Mouse (Mus musculus): Measurements from ENCODE around the gene 4930518I15Rik. TPM values are rescaled to one million over a fixed set of nuclear protein-coding genes. Genes with fewer than 3 reads are reported as not detected.
"Not testable (repeated sequence)": the region's sequence is repeated elsewhere in the genome, so short reads cannot be mapped to it uniquely, and the experiment has no call there.

The 4930518I15Rik gene
- polyA plus RNA-seq (2015; fragmentation: Nextera tagmentation; extraction: Ambion mirVana), result 7.6 and 8.9 TPM in 2 replicates

DNA sequence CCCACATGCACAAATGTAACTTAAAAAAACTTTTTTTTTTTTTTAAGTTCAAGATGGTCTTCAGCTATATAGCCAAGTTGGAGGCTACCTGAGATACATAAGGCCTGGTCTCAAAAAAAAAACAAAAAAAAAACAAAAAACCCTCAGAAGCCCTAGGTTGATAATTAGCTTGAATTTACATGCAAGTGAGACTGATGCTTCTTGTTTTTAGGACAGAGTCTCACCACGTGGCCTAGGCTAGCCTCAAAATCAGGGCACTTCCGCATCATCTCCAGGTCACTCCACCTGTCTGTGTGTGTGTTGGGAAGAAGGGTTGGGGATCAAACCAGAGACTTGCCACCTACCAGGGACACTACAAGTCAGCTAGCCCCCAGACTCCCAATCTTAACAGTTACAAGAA lies at the start of gene 4930518I15Rik:
TSS of gene 4930518I15Rik (minus strand) at position 112 of the 400 bp plus-strand sequence.
- Histone ChIP-seq H3K27ac (replicated peaks) (no peak within 1 kb of the TSS), H3K27me3 (replicated peaks) (no peaks in the 10 kb centered on the region), H3K9me3 (replicated peaks) (no peaks in the 10 kb centered on the region), H3K4me1 (peaks cover 25% of the 10 kb centered on the region), H3K4me3 (replicated peaks) (no peak within 1 kb of the TSS), H3K9ac (replicated peaks) (no peak within 1 kb of the TSS), H3K36me3 (peaks cover 15% of the 10 kb centered on the region; the same call in 1 of the 2 replicates), H3K4me2 (no peak within 1 kb of the TSS)
- 82% methylated on average over 2 of the region's 2 CpGs for WGBS
- no peak for ATAC-seq (ENCODE audit: low FRiP score)

DNA sequence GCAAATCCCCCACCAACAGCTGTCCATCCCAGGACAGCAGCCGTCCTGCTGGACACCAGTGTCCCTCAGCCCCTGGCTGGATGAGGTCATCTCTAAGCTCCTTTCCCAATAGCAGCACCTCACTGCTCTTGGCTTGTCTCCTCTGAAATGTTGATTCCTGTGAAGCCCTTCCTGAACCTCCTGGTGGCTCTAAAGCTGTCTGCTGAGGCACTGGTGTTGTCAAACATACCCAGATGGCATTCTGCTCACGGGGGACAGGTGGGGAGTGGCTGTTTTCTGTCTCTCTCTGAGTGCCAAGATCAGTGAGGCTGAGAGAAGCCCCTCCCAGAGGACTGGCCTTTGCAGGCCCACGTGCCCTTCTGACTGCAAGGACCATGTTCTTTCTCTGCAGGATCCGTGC lies 48.2 kb upstream of the 4930518I15Rik start:
- H3K4me2 ChIP-seq; H3K9ac ChIP-seq (replicated peaks); H3K9me3 ChIP-seq (replicated peaks); H3K36me3 ChIP-seq; H3K4me3 ChIP-seq (replicated peaks); H3K4me1 ChIP-seq; ATAC-seq (ENCODE audit: low FRiP score); H3K27me3 ChIP-seq (replicated peaks); H3K27ac ChIP-seq (replicated peaks): not testable (repeated sequence)
- 27% methylated on average over 4 of the region's 4 CpGs for WGBS

DNA sequence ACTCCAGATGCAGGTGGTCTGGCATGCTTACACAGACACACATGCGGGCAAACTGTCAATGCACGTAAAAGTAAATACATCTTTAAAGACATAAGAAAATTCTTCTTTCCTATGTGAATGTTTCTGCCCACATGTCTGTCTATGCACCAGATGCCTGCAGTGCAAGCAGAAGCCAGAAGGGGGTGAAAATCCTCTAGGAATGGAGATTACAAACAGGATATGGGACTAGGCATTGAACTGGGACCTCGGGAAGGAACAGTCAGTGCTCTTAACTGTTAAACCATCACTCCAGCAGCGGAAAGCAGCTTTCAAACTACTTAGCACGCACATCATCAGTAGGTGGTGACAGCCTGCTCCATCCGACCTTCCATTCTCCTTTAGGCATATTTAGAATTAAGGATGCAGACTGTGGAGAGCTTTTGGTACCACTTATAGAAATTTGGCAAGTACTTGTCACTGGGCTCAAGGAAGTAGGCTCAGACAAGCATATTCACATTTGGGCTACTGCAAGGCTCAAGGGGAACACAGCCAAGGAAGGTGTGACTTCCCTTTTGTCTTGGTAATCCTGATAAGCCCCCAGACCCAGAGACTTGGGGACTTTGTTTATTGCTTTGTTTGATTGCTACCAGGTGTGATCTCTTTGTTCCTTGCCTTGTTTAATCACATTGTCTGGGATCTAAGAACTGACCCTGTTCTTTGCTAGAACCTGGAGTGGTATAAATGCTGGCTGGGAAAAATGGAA lies 47.4 kb upstream of the 4930518I15Rik start:
- H3K9me3 ChIP-seq (replicated peaks), result no peaks in the 10 kb centered on the region
- no peaks in the 10 kb centered on the region for H3K36me3 ChIP-seq
- no peak for ATAC-seq (ENCODE audit: low FRiP score)
- no peaks in the 10 kb centered on the region for H3K27me3 ChIP-seq (replicated peaks)
- WGBS, result 25% methylated on average over 6 of the region's 6 CpGs
- no peak overlapping the region for H3K9ac ChIP-seq (replicated peaks)
- H3K4me3 ChIP-seq (replicated peaks), result no peak overlapping the region
- no peak overlapping the region for H3K27ac ChIP-seq (replicated peaks)
- no peak overlapping the region for H3K4me2 ChIP-seq
- no peaks in the 10 kb centered on the region for H3K4me1 ChIP-seq

DNA sequence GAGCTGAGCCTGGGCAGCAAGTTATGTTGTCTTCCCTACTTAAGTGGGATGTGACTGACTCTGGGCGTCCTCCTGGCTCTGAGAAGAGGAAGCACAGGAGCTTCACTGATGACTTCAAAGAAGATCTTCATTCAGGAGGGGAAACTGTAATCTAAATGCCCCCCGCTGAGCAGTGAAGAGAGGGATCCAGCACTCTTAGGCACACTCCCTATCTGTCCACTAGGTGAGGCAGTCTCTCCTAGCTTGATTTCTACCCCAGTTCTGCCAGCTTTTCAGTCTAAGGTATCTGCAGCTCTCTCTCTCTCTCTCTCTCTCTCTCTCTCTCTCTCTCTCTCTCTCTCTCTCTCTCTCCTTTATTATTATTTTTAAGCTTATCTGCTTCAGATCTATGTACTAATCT lies 45.6 kb upstream of the 4930518I15Rik start:
- 28% methylated on average over 2 of the region's 2 CpGs for WGBS

DNA sequence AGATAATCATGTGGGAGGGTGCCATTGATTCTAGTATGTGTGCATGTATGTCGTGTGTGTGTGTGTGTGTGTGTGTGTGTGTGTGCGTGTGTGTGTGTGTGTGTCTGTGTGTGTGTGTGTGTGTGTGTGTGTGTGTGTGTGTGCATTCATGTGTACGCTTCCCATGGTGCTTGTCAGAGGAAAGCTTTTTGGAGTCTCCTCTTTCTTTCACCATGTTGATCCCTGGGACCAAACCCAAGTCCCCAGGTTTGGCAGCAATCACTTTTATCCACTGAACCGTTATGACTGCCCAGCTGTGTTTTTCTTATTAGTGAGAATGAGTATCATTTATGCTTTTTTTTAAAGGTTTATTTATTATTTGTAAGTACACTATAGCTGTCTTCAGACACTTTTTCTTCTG lies 44.7 kb upstream of the 4930518I15Rik start:
- not testable (repeated sequence) for H3K9me3 ChIP-seq (replicated peaks); H3K4me3 ChIP-seq (replicated peaks); H3K27me3 ChIP-seq (replicated peaks); H3K4me2 ChIP-seq; H3K4me1 ChIP-seq; H3K27ac ChIP-seq (replicated peaks); H3K9ac ChIP-seq (replicated peaks); ATAC-seq (ENCODE audit: low FRiP score); H3K36me3 ChIP-seq
- 70% methylated on average over 4 of the region's 4 CpGs for WGBS

More for the DNA sequence above, 45.6 kb upstream of the 4930518I15Rik start:
- H3K27me3 ChIP-seq (replicated peaks), result no peaks in the 10 kb centered on the region
- H3K9ac ChIP-seq (replicated peaks), result no peak overlapping the region
- no peaks in the 10 kb centered on the region for H3K9me3 ChIP-seq (replicated peaks)
- no peak overlapping the region for H3K27ac ChIP-seq (replicated peaks)
- H3K4me3 ChIP-seq (replicated peaks), result no peak overlapping the region
- peaks cover 1% of the 10 kb centered on the region for H3K4me1 ChIP-seq
- no peak overlapping the region for H3K4me2 ChIP-seq
- ATAC-seq (ENCODE audit: low FRiP score), result no peak
- no peaks in the 10 kb centered on the region for H3K36me3 ChIP-seq

DNA sequence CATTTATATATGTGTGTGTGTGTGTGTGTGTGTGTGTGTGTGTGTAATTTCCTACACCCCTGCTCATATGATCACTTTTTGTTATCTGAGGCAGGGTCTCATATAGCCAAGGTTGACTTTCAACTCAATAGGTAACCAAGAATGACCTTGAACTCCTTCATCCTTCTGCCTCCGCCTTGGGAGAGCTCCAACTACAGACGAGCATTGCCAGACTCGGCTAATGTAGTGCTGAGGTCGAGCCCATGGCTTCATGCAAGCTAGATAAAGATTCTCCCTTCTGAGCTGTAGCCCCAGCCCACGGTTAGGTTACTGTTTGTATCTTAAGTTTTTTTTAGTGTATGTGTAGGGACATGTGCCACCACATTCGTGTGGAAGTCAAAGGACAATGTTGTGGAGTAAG lies 44.1 kb upstream of the 4930518I15Rik start:
- Histone ChIP-seq H3K9ac (replicated peaks) (no peak overlapping the region), H3K27me3 (replicated peaks) (no peaks in the 10 kb centered on the region), H3K36me3 (no peaks in the 10 kb centered on the region), H3K4me1 (peaks cover 6% of the 10 kb centered on the region), H3K4me2 (no peak overlapping the region), H3K9me3 (replicated peaks) (no peaks in the 10 kb centered on the region), H3K4me3 (replicated peaks) (no peak overlapping the region), H3K27ac (replicated peaks) (no peak overlapping the region)
- 80% methylated on average over 6 of the region's 6 CpGs for WGBS
- ATAC-seq (ENCODE audit: low FRiP score), result no peak

DNA sequence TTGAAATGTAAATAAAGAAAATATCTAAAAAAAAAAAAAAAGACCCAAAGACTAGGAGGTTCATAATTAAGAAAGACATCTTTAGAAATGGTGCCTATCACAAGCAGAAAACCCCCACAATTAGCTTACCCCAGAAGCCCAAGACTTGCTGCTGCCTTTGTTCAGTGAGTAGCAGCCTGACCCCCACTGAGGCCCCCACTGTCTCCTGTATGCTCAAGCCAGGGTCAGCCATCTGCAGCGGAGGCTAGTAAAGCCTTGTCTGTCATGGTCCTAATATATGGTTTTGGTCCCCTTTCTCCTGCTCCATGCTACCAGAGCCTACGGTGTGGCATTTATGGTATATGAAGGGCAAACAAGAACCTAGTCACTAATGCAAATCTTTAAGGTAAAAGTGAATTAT lies 43.6 kb upstream of the 4930518I15Rik start:
- H3K4me1 ChIP-seq, result peaks cover 6% of the 10 kb centered on the region
- no peaks in the 10 kb centered on the region for H3K36me3 ChIP-seq
- H3K9me3 ChIP-seq (replicated peaks), result no peaks in the 10 kb centered on the region
- no peaks in the 10 kb centered on the region for H3K27me3 ChIP-seq (replicated peaks)
- no peak overlapping the region for H3K4me2 ChIP-seq
- ATAC-seq (ENCODE audit: low FRiP score), result no peak
- no peak overlapping the region for H3K9ac ChIP-seq (replicated peaks)
- H3K4me3 ChIP-seq (replicated peaks), result no peak overlapping the region
- H3K27ac ChIP-seq (replicated peaks), result no peak overlapping the region
- 47% methylated on average over 2 of the region's 2 CpGs for WGBS

DNA sequence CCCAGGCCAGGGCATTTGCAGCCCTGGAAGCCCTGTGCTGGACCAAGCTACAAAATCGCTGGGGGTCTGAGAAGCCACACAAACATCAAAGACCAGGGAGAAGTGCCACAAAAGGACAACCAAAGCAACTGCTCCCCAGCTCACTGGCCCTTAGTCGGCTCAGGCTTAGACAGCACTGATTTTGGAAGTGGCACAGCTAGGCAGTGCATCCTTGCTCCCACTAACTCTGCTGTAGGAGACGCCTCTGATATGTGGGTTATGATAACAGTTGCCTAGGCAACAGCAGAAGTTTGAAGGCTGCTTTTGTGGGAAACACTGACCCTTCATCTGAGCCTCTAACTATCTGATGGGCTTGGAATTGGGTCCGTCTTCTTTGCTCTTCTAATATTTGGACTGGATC lies 41.4 kb upstream of the 4930518I15Rik start:
- Histone ChIP-seq H3K36me3 (no peaks in the 10 kb centered on the region), H3K4me3 (replicated peaks) (no peak overlapping the region), H3K9me3 (replicated peaks) (no peaks in the 10 kb centered on the region), H3K27ac (replicated peaks) (no peak overlapping the region), H3K4me2 (no peak overlapping the region), H3K27me3 (replicated peaks) (no peaks in the 10 kb centered on the region), H3K4me1 (peaks cover 6% of the 10 kb centered on the region), H3K9ac (replicated peaks) (no peak overlapping the region)
- no peak for ATAC-seq (ENCODE audit: low FRiP score)
- 73% methylated on average over 4 of the region's 4 CpGs for WGBS

DNA sequence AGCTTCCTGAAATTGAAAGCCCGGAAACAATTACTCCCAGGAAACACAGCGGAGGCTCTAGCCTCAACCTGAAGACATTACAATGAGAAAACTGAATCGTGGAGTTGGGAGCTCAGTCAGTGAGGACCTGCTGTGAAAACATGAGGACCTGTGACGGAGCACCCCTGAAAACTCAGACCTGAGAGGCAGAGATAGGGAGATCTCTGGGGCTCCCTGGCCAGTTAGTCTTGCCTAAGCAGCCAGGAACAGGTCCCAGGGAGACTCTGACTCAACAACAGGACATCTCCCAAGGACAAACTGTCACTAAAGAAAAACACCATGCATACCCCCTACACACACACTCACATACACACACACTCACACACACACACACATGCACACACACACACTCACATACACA lies 40.6 kb upstream of the 4930518I15Rik start:
- no peak overlapping the region; the same call in 1 of the 2 replicates for H3K27ac ChIP-seq (replicated peaks)
- WGBS, result 57% methylated on average over 4 of the region's 4 CpGs

DNA sequence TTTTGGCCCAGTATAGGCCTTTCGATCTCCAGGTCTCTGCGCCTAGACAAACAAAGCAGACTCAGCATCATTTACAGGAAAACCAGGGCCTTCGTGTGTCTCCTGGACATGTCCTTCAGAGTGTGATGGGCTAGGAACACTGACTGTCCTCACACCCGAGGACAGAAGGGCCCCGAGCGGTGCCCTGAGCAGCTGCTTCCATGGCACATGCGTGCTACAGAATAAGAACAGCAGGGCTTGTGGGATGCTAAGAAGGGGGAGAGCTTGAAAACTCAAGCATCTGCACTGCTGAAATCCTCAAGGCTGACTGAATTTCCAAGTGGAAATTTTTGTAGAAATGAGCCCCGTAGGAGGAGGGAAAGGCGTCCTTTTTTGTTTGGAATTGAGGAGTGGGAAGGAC lies 39.3 kb upstream of the 4930518I15Rik start:
- H3K9ac ChIP-seq (replicated peaks), result no peak overlapping the region
- no peaks in the 10 kb centered on the region for H3K9me3 ChIP-seq (replicated peaks)
- no peak for ATAC-seq (ENCODE audit: low FRiP score)
- no peak overlapping the region for H3K4me2 ChIP-seq
- H3K4me1 ChIP-seq, result peaks cover 11% of the 10 kb centered on the region
- H3K27me3 ChIP-seq (replicated peaks), result no peaks in the 10 kb centered on the region
- no peak overlapping the region for H3K4me3 ChIP-seq (replicated peaks)
- H3K36me3 ChIP-seq, result no peaks in the 10 kb centered on the region
- no peak overlapping the region for H3K27ac ChIP-seq (replicated peaks)
- 85% methylated on average over 9 of the region's 9 CpGs for WGBS

More for the DNA sequence above, 40.6 kb upstream of the 4930518I15Rik start:
- no peaks in the 10 kb centered on the region for H3K9me3 ChIP-seq (replicated peaks)
- no peak for ATAC-seq (ENCODE audit: low FRiP score)
- H3K9ac ChIP-seq (replicated peaks), result no peak overlapping the region
- no peak overlapping the region for H3K4me3 ChIP-seq (replicated peaks)
- H3K4me1 ChIP-seq, result peaks cover 6% of the 10 kb centered on the region
- H3K4me2 ChIP-seq, result no peak overlapping the region
- H3K27me3 ChIP-seq (replicated peaks), result no peaks in the 10 kb centered on the region
- no peaks in the 10 kb centered on the region for H3K36me3 ChIP-seq

DNA sequence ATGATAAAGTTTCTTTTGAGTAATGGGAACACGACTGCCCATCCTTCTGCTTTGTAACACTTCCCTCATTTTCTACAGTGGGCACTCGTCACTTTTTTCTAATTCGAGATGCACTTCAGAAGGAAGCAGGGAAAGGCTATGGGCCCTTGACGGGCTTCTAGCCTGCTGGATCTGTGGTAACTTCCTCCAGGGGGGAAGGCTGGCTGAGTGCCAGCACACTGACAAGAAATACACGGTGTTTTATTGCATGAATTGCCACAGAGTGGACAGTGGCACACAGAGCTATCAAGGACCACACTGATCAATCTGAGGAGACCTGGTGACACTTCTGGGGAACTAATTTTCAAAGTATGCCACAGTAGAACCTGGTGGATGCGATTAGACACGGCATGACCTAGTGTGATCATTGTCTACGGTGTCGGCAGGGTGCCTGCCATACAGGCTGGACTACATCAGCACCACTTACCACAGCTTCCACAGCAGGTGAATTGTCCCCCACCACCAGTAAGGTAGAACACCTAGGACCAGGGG lies 38.7 kb upstream of the 4930518I15Rik start:
- no peak overlapping the region for H3K27ac ChIP-seq (replicated peaks)
- WGBS, result 73% methylated on average over 9 of the region's 9 CpGs
- H3K4me1 ChIP-seq, result peaks cover 13% of the 10 kb centered on the region
- H3K4me3 ChIP-seq (replicated peaks), result no peak overlapping the region
- no peaks in the 10 kb centered on the region for H3K27me3 ChIP-seq (replicated peaks)
- no peaks in the 10 kb centered on the region for H3K36me3 ChIP-seq
- no peak overlapping the region for H3K4me2 ChIP-seq
- ATAC-seq (ENCODE audit: low FRiP score), result no peak
- H3K9ac ChIP-seq (replicated peaks), result no peak overlapping the region
- no peaks in the 10 kb centered on the region for H3K9me3 ChIP-seq (replicated peaks)

DNA sequence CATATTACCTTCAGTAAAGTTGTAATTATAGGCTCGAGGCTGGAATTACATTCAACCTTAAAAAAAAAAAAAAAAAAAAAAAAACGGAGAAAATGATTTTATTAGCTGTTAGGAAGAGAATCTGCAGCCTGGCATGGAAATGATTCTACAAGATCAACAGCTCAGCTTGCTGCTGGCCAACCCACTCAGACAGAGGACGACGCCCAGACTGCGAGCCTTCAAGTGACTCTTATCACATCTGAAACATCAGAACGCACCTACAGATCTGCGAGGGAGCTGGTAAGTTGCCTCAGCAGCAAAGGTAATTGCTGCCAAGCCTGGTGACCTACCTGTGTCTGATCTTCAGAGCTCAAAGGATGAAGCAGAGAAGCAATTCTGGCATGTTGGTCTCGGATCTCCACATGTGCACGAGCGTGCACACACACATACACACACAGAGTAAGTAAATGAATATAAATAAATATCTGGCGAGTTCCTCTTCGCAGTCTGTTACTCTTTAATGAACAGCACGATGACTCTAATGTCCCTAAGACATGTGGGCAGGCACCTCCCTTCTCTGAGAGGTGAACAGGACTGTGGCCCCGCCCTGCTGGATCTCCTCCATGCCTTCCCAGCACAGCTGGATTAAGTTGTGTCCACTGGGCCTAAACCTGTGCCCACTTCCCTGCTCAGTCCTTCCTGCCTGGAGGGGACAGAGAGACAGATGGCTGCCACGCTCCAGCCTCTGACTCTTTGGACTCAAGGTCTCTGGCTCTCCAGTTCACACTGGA lies 36.9 kb upstream of the 4930518I15Rik start:
- Histone ChIP-seq H3K9me3 (replicated peaks) (no peaks in the 10 kb centered on the region), H3K36me3 (no peaks in the 10 kb centered on the region), H3K4me3 (replicated peaks) (no peak overlapping the region), H3K27me3 (replicated peaks) (no peaks in the 10 kb centered on the region), H3K9ac (replicated peaks) (no peak overlapping the region), H3K4me2 (no peak overlapping the region), H3K27ac (replicated peaks) (no peak overlapping the region), H3K4me1 (peaks cover 13% of the 10 kb centered on the region)
- no peak for ATAC-seq (ENCODE audit: low FRiP score)
- WGBS, result 83% methylated on average over 15 of the region's 15 CpGs

Data from neural tube, embryonic 15.5 days (tissue).